Mouse (Mus musculus) macrophage (primary cell): ENCODE results near the gene Atp13a5. TPM values are rescaled to one million over a fixed set of nuclear protein-coding genes. Genes with fewer than 3 reads are reported as not detected.

Experiments used
- H3K27ac ChIP-seq: fragments of 350-480 bp; formaldehyde crosslinking; 2 replicates; pipeline ENCODE4 v1.9.0; 2021
- H3K36me3 ChIP-seq: fragments of 350-480 bp; formaldehyde crosslinking; 2 replicates; pipeline ENCODE4 v1.9.0; 2021; ENCODE audit errors: inconsistent target
- H3K4me3 ChIP-seq: fragments of 350-480 bp; formaldehyde crosslinking; 2 replicates; pipeline ENCODE4 v1.9.0; 2021; ENCODE audit errors: inconsistent target
- H3K79me2 ChIP-seq: fragments of 350-480 bp; formaldehyde crosslinking; 2 replicates; pipeline ENCODE4 v1.9.0; 2021; ENCODE audit errors: inconsistent target
- WGBS: methylation state at CpG from one replicate; pipeline ENCODE4 v1.1.7; 2026; ENCODE audit warnings: inconsistent platforms; ENCODE audit not compliant: missing documents; 5-methylcytosine and 5-hydroxymethylcytosine counted together
- polyA plus RNA-seq: library from polyadenylated mRNA; stranded (reverse); fragments of 250-400 nt; gene quantifications from 3 replicates; pipeline ENCODE4 v1.2.4, GENCODE M21; 2018; ENCODE audit warnings: inconsistent platforms

Gene Atp13a5
- polyA plus RNA-seq, 1 experiment from 2014 or later: not detected

DNA sequence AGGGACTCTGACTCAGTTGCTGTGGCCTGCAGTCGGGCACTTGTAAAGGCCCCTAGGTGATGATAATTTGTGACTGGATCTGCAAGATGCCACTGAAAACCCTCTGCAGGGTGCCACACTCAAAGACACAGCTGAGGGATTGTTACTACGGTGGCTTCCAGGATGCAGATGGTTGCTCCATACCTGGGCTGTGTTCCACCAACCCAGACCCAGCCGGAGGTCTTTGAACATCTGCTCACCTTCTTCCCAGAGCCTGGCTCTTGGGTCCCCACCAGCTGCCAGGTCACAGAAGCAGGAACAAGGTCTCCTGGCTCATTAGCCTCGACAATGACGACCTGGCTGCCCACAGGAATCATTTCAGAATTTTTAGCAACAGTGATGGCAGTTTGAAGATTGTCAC, 97.8 kb downstream of the Atp13a5 start:
- no peaks in the 10 kb centered on the region for H3K79me2 ChIP-seq
- H3K4me3 ChIP-seq: no peak overlapping the region
- WGBS: 77% methylated on average over 5 of the region's 5 CpGs
- H3K36me3 ChIP-seq: no peaks in the 10 kb centered on the region
- no peak overlapping the region for H3K27ac ChIP-seq

DNA sequence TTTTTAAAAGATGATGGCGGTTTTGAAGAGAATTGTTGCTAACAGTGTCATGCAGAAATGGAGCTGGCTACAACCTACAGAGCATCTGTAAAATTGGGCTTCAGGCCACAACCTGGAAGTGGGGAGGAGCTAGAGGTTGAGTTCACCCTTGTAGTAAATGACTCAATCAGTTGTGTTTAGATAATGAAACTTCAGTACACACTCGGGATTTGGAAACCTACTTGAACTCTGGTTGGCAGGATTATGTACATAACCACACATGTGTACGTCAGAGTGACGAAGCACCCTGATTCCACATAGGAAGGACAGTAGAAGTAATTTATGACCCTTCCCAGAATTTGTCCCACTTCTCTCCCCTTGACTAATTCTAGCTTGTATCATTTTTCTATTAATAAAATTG, 124.2 kb downstream of the Atp13a5 start:
- Histone ChIP-seq H3K36me3 (no peaks in the 10 kb centered on the region), H3K27ac (no peak overlapping the region), H3K4me3 (no peak overlapping the region), H3K79me2 (no peaks in the 10 kb centered on the region)
- WGBS: 84% methylated on average over 4 of the region's 4 CpGs

DNA sequence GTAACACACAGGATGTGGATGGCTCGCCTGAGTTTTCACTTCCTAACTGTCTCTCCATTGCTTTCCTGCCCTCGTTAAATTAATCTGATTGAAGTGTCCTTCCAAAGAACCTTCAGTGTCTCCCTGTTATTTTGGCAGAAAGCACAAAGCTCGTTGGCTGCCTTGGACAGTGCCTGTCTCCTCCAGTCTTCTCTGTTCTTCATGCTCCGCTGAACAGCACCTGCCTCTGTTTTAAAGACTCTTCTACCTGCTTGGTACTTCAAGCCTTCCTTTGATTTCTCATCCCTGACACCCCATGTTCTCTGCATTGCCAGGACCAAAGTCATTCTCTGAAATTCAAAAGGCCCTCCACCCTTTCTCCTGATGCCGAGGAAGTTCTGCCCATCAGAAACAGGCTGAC, 142.6 kb downstream of the Atp13a5 start:
- 75% methylated on average over 5 of the region's 5 CpGs for WGBS

DNA sequence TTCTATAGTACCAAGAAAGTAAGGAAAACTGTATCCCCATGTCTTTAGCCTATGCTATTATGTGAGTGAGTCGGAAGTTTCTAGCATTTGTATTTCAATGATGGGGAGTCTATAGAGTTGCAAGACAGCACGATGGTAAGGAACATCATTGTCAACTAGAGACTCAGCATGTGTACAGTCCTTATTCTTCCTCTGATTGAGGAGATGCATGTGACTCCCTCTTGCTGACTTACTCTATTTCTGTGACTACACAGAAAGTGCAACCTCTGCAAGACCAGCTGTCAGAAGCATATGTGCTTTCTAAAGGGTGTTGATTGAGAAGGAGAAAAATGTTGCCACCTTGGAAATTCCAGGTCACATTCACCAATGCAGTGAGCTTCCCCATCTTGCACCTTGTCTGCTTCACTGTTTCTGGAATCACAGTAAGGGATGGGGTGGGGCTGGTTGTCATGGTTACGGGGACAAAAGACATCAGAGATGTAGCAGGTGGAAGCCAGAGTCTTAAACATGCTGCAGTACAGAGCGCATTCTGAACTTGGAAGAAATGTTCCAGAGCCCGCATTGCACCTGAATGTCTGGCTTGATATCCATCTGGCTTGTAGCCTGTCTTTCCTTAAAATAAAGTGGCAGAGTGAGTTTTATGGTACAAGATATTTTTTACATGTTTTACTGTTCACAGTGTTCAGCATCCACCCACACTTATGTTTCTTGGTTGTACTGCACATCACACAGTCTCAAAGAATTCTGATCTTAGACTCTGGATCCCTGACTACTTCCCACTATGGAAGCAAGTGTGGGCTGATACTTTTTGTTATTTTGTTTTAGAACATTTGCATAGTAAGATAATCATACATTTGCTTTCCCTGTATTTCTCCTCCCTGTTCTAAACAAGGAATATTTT, 161.9 kb downstream of the Atp13a5 start:
- no peak overlapping the region for H3K4me3 ChIP-seq
- no peaks in the 10 kb centered on the region for H3K36me3 ChIP-seq
- H3K79me2 ChIP-seq: no peaks in the 10 kb centered on the region
- 80% methylated on average over 5 of the region's 5 CpGs for WGBS
- no peak overlapping the region for H3K27ac ChIP-seq

More for the DNA sequence above, 142.6 kb downstream of the Atp13a5 start:
- Histone ChIP-seq H3K36me3 (no peaks in the 10 kb centered on the region), H3K27ac (no peak overlapping the region), H3K4me3 (no peak overlapping the region), H3K79me2 (no peaks in the 10 kb centered on the region)

DNA sequence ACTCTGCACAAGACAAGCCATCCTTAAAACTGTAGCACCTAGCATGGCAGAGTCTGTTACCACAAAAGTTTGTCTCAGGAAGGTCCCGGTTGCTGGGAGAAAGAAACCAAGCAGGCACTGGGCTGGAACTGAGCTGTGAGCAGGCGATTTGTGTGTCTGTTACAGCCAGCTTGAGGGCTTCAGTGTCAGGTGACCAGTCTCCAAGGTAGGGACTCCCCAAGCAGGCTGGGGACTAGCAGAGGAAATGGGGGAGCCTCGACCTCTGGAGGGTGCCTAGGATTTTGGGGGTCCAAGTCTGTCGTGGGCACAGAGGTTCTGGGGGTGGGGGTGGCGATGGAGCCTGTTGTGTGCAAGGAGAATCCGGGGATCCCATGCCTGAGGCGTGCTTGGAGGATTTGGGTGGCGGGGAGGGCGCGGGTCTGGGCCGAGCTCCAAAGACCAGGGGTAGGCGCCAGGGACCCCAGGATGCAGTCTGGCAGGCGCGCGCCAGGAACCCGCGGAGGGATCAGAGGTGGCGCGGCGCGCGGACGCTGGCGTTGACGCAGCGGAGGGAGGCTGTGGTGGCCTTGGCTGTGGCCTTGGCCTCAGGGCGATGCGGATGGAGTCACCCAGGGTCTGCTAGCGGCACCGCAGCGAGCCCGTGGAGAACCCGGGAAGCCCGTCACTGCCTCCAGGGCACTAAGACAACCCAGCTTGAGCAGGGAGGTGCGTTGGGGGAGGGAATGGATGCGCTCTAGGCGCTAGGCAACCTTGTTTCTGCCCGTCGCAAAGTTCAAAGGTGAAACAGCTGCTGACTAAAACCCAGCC, 168.7 kb downstream of the Atp13a5 start, which contains the start of gene Hrasls:
TSS of gene Hrasls (plus strand) at position 91 of the 807 bp plus-strand sequence.
- no peaks in the 10 kb centered on the region for H3K36me3 ChIP-seq
- no peak within 1 kb of the TSS for H3K27ac ChIP-seq
- H3K79me2 ChIP-seq: no peaks in the 10 kb centered on the region
- 7% methylated on average over 37 of the region's 39 CpGs for WGBS
- H3K4me3 ChIP-seq: no peak within 1 kb of the TSS

DNA sequence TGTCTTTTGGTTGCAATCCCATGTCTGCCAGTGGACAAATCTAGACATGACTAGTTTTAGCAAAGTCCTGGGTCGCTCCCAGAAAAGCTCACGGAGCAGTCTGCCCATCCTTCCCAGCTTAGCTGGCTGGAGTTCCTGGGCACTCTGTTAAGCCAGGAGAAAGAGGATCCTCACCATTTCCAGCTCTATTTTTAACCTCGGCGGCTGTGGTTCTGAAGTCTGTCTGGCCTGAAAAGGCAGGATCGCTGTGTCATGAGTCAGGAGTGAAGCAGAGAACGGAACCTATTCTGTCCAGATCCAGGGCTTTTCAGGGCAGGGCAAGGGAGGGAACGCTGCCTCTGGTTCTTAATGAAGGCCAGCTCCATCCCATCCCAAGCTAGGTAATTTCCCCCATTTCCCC, 169.7 kb downstream of the Atp13a5 start:
- no peaks in the 10 kb centered on the region for H3K36me3 ChIP-seq
- 75% methylated on average over 7 of the region's 7 CpGs for WGBS
- H3K79me2 ChIP-seq: no peaks in the 10 kb centered on the region
- no peak overlapping the region for H3K27ac ChIP-seq
- no peak overlapping the region for H3K4me3 ChIP-seq

DNA sequence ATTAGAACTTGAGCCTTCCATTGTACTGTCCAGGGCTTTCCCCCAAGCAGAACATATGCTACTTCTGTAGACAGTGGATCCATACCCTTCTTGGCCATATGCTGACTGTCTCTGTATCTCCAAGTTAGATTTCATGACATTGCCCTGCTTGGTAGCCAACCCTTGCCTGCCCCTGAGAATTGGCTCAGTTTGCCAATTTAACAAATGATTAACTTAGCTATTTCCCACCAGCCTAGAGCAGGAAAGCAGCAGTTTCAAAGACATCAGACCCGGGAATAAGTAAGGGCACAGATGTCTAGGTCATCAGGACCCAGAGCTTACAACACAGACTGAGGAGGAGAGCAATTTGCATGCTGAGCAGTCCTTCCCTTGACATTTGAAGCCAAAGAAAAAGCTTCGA, 173.0 kb downstream of the Atp13a5 start:
- WGBS: 73% methylated on average over 2 of the region's 2 CpGs
- Histone ChIP-seq H3K4me3 (no peak overlapping the region), H3K79me2 (no peaks in the 10 kb centered on the region), H3K27ac (no peak overlapping the region), H3K36me3 (no peaks in the 10 kb centered on the region)

DNA sequence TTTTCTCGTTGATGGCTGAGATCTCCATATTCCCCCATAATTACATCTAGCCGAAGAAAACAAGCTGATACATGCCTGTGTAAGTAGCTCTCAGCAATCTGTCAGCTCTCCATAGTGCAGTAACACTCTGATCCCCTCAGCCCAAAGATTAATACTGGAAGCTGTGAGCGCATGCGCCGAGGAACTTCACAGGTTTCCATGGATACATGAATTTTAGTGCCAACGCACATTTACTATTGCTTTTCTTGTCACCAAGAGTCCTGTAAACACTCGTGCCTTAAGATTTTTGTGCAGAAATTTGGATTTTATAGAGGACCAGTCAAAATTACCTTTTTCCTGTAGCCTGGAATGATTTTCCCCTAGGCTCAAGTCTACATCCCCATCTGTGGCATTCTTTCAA, 173.7 kb downstream of the Atp13a5 start:
- no peak overlapping the region for H3K27ac ChIP-seq
- no peaks in the 10 kb centered on the region for H3K36me3 ChIP-seq
- 89% methylated on average over 7 of the region's 7 CpGs for WGBS

DNA sequence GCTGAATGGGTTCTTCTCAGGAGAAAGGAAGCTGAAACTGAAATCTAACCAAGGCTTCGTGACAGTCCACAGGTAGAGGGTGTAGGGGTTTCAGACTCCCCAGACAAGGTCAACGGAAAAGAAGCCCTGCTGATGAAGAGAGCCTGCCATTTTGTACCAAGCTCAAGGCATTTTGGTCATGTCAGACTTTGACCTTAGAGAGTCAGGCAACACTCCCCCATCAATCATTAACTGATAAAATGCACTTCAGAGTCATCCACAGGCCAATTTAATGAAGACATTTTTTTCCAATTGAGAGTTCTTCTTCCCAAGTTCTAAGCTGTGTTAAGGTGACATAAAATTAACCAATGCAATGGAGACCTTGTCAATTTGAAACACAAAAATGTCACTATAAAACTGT, 177.4 kb downstream of the Atp13a5 start:
- WGBS: 66% methylated on average over 2 of the region's 2 CpGs
- no peaks in the 10 kb centered on the region for H3K79me2 ChIP-seq
- H3K36me3 ChIP-seq: no peaks in the 10 kb centered on the region
- H3K4me3 ChIP-seq: no peak overlapping the region
- no peak overlapping the region for H3K27ac ChIP-seq

More for the DNA sequence above, 173.7 kb downstream of the Atp13a5 start:
- H3K79me2 ChIP-seq: no peaks in the 10 kb centered on the region
- no peak overlapping the region for H3K4me3 ChIP-seq

DNA sequence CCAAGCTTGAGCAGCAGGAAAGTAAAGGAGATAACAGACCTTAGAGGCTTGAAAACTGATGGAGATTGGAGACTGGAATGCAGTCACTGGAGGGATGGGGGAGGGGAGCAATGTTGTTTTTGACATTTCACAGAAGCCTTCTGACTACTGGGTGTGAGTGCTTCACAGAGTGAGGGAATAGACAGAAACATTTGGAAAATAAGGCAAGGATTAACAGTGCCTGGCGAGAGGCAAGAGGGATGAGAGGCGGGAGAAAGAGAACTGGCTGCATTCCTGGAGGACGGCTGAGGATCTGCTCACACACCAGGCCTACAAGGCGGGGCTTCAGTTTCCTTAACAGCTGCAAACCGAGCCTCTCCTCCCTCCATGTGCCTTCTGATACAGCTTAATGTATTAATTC, 180.1 kb downstream of the Atp13a5 start:
- no peaks in the 10 kb centered on the region for H3K36me3 ChIP-seq
- no peaks in the 10 kb centered on the region for H3K79me2 ChIP-seq
- H3K27ac ChIP-seq: no peak overlapping the region
- WGBS: 58% methylated on average over 5 of the region's 5 CpGs
- no peak overlapping the region for H3K4me3 ChIP-seq

DNA sequence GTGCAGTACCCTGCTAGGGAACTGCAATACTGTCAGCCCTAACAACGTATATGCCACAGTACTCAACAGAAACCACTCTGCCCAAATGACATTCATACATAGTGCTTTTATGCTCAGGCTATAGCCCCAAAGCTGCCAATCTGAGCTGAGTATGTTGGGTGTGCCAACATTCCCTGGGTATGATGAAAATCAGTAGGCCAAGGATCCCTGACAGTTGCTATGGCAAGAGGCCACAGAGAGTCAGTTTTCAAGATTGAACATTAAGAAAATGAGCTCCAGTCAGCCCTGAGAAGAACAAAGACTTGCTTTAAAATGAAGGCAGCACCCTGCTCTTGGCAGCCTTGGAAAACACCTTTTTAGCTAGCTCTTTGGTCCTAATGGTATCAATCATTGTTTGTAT, 183.4 kb downstream of the Atp13a5 start:
- no peaks in the 10 kb centered on the region for H3K79me2 ChIP-seq
- H3K4me3 ChIP-seq: no peak overlapping the region
- WGBS: 100% methylated on average over 1 of the region's 1 CpGs
- no peak overlapping the region for H3K27ac ChIP-seq
- H3K36me3 ChIP-seq: no peaks in the 10 kb centered on the region

DNA sequence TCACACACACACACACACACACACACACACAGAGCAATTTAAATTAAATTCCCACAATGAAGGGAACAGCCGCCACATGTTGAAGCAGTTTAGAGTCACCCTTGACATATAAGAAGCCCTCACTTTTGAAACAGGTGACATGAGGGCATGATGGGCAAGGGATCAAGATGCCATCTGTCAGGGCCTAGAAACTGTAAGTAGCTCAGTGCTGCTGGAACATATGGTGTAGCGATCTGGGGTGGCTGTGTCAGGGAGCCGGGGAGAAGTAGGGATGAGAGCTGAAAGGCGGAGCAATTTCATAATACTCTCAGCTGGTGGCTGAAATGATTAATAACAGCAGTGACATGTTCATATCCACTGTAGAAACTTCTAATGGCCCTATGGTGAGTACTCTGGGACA, 184.6 kb downstream of the Atp13a5 start:
- WGBS: 95% methylated on average over 4 of the region's 4 CpGs

DNA sequence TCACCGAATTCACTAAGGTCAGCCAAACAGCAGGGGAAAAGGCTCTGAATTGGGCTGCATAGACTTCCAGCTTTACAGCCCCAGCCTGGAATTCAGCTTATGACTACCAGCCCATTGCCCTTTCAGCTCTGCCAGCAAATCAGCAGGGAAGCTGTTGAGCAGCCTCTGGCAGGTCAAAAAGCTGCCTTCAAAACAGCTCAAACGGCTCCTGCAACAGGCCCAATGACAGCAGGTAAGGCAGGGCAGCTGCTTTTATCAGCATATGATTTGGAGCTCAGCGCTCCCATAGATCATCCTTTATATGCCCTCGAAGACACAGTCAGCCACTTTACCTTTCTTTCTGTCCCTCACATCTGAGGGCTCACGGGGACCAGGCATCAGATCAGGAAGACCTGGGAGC, 185.6 kb downstream of the Atp13a5 start:
- Histone ChIP-seq H3K4me3 (no peak overlapping the region), H3K79me2 (no peaks in the 10 kb centered on the region), H3K27ac (no peak overlapping the region), H3K36me3 (no peaks in the 10 kb centered on the region)
- WGBS: 17% methylated on average over 5 of the region's 5 CpGs

More for the DNA sequence above, 184.6 kb downstream of the Atp13a5 start:
- Histone ChIP-seq H3K79me2 (no peaks in the 10 kb centered on the region), H3K27ac (no peak overlapping the region), H3K4me3 (no peak overlapping the region), H3K36me3 (no peaks in the 10 kb centered on the region)
